Comparison of ENCODE assay signal across 8 mouse cellular contexts in the genomic region with DNA sequence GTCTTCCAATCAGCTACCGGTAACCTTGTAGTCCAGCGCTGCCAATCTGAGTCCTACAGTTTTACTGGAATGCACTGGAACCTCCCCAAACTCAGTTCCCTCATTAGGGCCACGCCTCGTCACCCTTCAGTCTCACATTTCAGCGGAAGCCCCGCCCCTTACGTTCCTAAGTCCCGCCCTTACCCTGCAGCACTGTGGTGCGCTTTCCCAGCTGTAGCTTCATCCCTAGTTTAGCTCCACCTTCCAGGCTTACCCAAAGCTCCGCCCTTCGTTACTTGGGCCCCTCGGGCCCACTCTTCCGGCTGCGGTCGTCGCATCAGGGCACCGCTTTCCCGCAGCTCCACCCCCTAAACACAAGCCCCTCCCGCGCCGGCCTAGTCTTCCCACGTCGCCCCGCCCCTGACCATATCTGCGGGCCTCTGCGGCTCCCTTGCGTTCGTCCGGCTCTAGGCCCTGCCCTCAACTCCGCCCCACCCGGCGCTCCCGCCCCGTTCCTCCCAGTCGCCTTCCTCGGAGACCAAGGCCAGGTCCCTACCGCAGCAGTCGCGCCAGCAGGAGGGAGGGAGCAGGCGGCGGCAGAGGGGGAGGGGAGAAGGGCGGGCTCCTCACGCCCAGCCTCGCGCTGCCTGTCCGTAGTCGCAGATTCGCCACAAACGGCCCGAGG. TPM values are rescaled to one million over a fixed set of nuclear protein-coding genes. Genes with fewer than 3 reads are reported as not detected.
DNase-seq lines count a peak whose midpoint lies in the region; ATAC-seq and TF ChIP-seq lines count a peak whose summit lies in the region.

No protein-coding gene starts in this region.

- H3K36me3 ChIP-seq in embryonic facial prominence, embryonic 14.5 days (ENCODE audit: control insufficient read depth, insufficient read depth, low read length): peaks cover 19% of the 10 kb centered on the region
- H3K36me3 ChIP-seq in heart, adult 2 months (ENCODE audit: control insufficient read depth, insufficient read depth, low read length): peaks cover 6% of the 10 kb centered on the region
- H3K36me3 ChIP-seq in limb, embryonic 13.5 days: peaks cover 15% of the 10 kb centered on the region
- peaks cover 6% of the 10 kb centered on the region; the same call in 1 of the 2 replicates for H3K36me3 ChIP-seq in midbrain, embryonic 16.5 days (ENCODE audit: control insufficient read depth, insufficient read depth, low read length)

- intact Hi-C loops in heart, adult 2 months (cut with DNase I): loop anchor here (2.0 to 5.0 kb wide), 2 partner anchors 72 to 259 kb away; a partner anchor contains a TSS

- TF ChIP-seq CTCF in heart, adult 2 months (IDR thresholded peaks at IDR 0.05): no peak

- peak; percentile 81; the same call in 1 of the 2 replicates for TF ChIP-seq EP300 in heart, adult 2 months (IDR thresholded peaks at IDR 0.05; ENCODE audit: insufficient read depth, low read depth, low read length)

- H3K27me3 ChIP-seq in embryonic facial prominence, embryonic 14.5 days (replicated peaks; ENCODE audit: control insufficient read depth, insufficient read depth, low read length): no peaks in the 10 kb centered on the region
- H3K27me3 ChIP-seq in heart, adult 2 months (ENCODE audit: control insufficient read depth, insufficient read depth, low read length): no peaks in the 10 kb centered on the region
- H3K27me3 ChIP-seq in limb, embryonic 13.5 days: no peaks in the 10 kb centered on the region
- H3K27me3 ChIP-seq in midbrain, embryonic 16.5 days (ENCODE audit: control insufficient read depth, insufficient read depth, low read depth, low read length): no peaks in the 10 kb centered on the region

- ATAC-seq in embryonic facial prominence, embryonic 14.5 days (ENCODE audit: low read depth): peak; percentile 99
- peak; percentile 98 for ATAC-seq in limb, embryonic 13.5 days (ENCODE audit: low FRiP score, low read depth)
- peak; percentile 98 for ATAC-seq in midbrain, embryonic 16.5 days

- TF ChIP-seq POLR2A in heart, adult 2 months (IDR thresholded peaks at IDR 0.05; ENCODE audit: insufficient read depth, low read depth, low read length): peak; percentile 66

- H3K4me3 ChIP-seq in embryonic facial prominence, embryonic 14.5 days (ENCODE audit: low read depth, low read length): peak overlapping the region; percentile 86
- H3K4me3 ChIP-seq in heart, adult 2 months: peak overlapping the region; percentile 87
- H3K4me3 ChIP-seq in limb, embryonic 13.5 days: peak overlapping the region; percentile 96
- peak overlapping the region; percentile 97 for H3K4me3 ChIP-seq in midbrain, embryonic 16.5 days (ENCODE audit: low read depth, low read length)

- H3K4me1 ChIP-seq in embryonic facial prominence, embryonic 14.5 days (ENCODE audit: control insufficient read depth, insufficient read depth, low read length): peaks cover 6% of the 10 kb centered on the region; the same call in 1 of the 2 replicates
- peaks cover 7% of the 10 kb centered on the region for H3K4me1 ChIP-seq in heart, adult 2 months (ENCODE audit: control insufficient read depth, insufficient read depth, low read length)
- peaks cover 18% of the 10 kb centered on the region for H3K4me1 ChIP-seq in limb, embryonic 13.5 days
- H3K4me1 ChIP-seq in midbrain, embryonic 16.5 days (ENCODE audit: control insufficient read depth, insufficient read depth, low read length): peaks cover 17% of the 10 kb centered on the region

- peaks cover 8% of the 10 kb centered on the region for H3K79me2 ChIP-seq in heart, adult 2 months (replicated peaks; ENCODE audit: control insufficient read depth, insufficient read depth, low read length)

- peak overlapping the region; percentile 93 for H3K9ac ChIP-seq in embryonic facial prominence, embryonic 14.5 days (ENCODE audit: low read depth, low read length)
- peak overlapping the region; percentile 93 for H3K9ac ChIP-seq in heart, adult 2 months (ENCODE audit: low read depth, low read length)
- H3K9ac ChIP-seq in limb, embryonic 13.5 days: peak overlapping the region; percentile 99
- H3K9ac ChIP-seq in midbrain, embryonic 16.5 days (ENCODE audit: low read depth, low read length): peak overlapping the region; percentile 96

- H3K4me2 ChIP-seq in embryonic facial prominence, embryonic 14.5 days (ENCODE audit: low read depth, low read length): peak overlapping the region; percentile 88
- peak overlapping the region; percentile 100 for H3K4me2 ChIP-seq in limb, embryonic 13.5 days (replicated peaks)
- H3K4me2 ChIP-seq in midbrain, embryonic 16.5 days (ENCODE audit: low read length): peak overlapping the region; percentile 55

- peak overlapping the region; percentile 95 for H3K27ac ChIP-seq in embryonic facial prominence, embryonic 14.5 days (replicated peaks; ENCODE audit: low read depth, low read length)
- H3K27ac ChIP-seq in heart, adult 2 months: peak overlapping the region; percentile 99
- peak overlapping the region; percentile 96 for H3K27ac ChIP-seq in limb, embryonic 13.5 days
- H3K27ac ChIP-seq in midbrain, embryonic 16.5 days (ENCODE audit: low read length): peak overlapping the region; percentile 99

- DNase-seq in 3T3-L1 (ENCODE audit: low read depth, low spot score): peak; percentile 100
- DNase-seq in adrenal gland, postnatal 4 days (ENCODE audit: low spot score in 2 of 2): peak; percentile 96 to 99
- peak; percentile 100 for DNase-seq in embryonic facial prominence, embryonic 14.5 days (ENCODE audit: low spot score)
- peak; percentile 99 to 100 for DNase-seq in heart, adult 2 months
- peak; percentile 100 for DNase-seq in kidney, adult 8-10 months
- DNase-seq in spleen, postnatal 10 days (ENCODE audit: low spot score in 2 of 2): peak; percentile 99

- under 1% methylated on average over 36 of the region's 50 CpGs for WGBS in embryonic facial prominence, embryonic 14.5 days
- WGBS in heart, adult 2 months: 1% methylated on average over 47 of the region's 50 CpGs
- 0% methylated on average over 50 of the region's 50 CpGs for WGBS in limb, embryonic 13.5 days
- WGBS in midbrain, embryonic 16.5 days: under 1% methylated on average over 46 of the region's 50 CpGs

- no peaks in the 10 kb centered on the region for H3K9me3 ChIP-seq in embryonic facial prominence, embryonic 14.5 days (ENCODE audit: control insufficient read depth, low read length)
- no peaks in the 10 kb centered on the region for H3K9me3 ChIP-seq in limb, embryonic 13.5 days
- H3K9me3 ChIP-seq in midbrain, embryonic 16.5 days (replicated peaks; ENCODE audit: control insufficient read depth, low read length, poor library complexity, severe bottlenecking): no peaks in the 10 kb centered on the region

RNA-seq across cellular contexts. Expression of a gene that starts 0.5 kb away (rescaled TPM):
- 10 to 100 TPM; 40.6 to 46.3 TPM for total RNA-seq in adrenal gland, postnatal 4 days (2021)
- 20.0 and 21.8 TPM in 2 replicates for polyA plus RNA-seq in embryonic facial prominence, embryonic 14.5 days (2014; fragmentation: Nextera tagmentation; extraction: Ambion mirVana)
- total RNA-seq in heart, adult 2 months (2021): 10 to 100 TPM; 11.0 to 14.4 TPM
- 9.9 and 12.8 TPM in 2 replicates for polyA plus RNA-seq in heart, adult 2 months (2012; rRNA removed)
- 19.2 and 19.3 TPM in 2 replicates for polyA plus RNA-seq in limb, embryonic 13.5 days (2015; fragmentation: Nextera tagmentation; extraction: Ambion mirVana)
- polyA plus RNA-seq in midbrain, embryonic 16.5 days (2015; fragmentation: Nextera tagmentation; extraction: Ambion mirVana): 13.3 and 15.0 TPM in 2 replicates

RNA-seq across cellular contexts. Expression of a gene that starts 20.3 kb away (rescaled TPM):
- 10 to 100 TPM; 14.5 to 18.7 TPM for total RNA-seq in adrenal gland, postnatal 4 days (2021)
- 9.9 and 11.2 TPM in 2 replicates for polyA plus RNA-seq in embryonic facial prominence, embryonic 14.5 days (2014; fragmentation: Nextera tagmentation; extraction: Ambion mirVana)
- total RNA-seq in heart, adult 2 months (2021): 1 to 10 TPM; 5.0 to 5.7 TPM
- 10.2 and 10.3 TPM in 2 replicates for polyA plus RNA-seq in heart, adult 2 months (2012; rRNA removed)
- 14.7 and 15.7 TPM in 2 replicates for polyA plus RNA-seq in limb, embryonic 13.5 days (2015; fragmentation: Nextera tagmentation; extraction: Ambion mirVana)
- polyA plus RNA-seq in midbrain, embryonic 16.5 days (2015; fragmentation: Nextera tagmentation; extraction: Ambion mirVana): 6.2 and 7.0 TPM in 2 replicates

RNA-seq across cellular contexts. Expression of a gene that starts 24.3 kb away (rescaled TPM):
- under 1 TPM; 0.45 to 0.62 TPM for total RNA-seq in adrenal gland, postnatal 4 days (2021)
- 0.13 and 0.29 TPM in 2 replicates for polyA plus RNA-seq in embryonic facial prominence, embryonic 14.5 days (2014; fragmentation: Nextera tagmentation; extraction: Ambion mirVana)
- total RNA-seq in heart, adult 2 months (2021): under 1 TPM in 1 of 2 experiments, not detected in 1; 0.09 TPM
- 0.02 and 0.12 TPM in 2 replicates for polyA plus RNA-seq in heart, adult 2 months (2012; rRNA removed)
- 0.32 and 0.38 TPM in 2 replicates for polyA plus RNA-seq in limb, embryonic 13.5 days (2015; fragmentation: Nextera tagmentation; extraction: Ambion mirVana)
- polyA plus RNA-seq in midbrain, embryonic 16.5 days (2015; fragmentation: Nextera tagmentation; extraction: Ambion mirVana): 3.9 and 4.9 TPM in 2 replicates

RNA-seq across cellular contexts. Expression of a gene that starts 37.3 kb away (rescaled TPM):
- total RNA-seq in adrenal gland, postnatal 4 days (2021): 10 to 100 TPM; 54.2 to 58.7 TPM
- polyA plus RNA-seq in embryonic facial prominence, embryonic 14.5 days (2014; fragmentation: Nextera tagmentation; extraction: Ambion mirVana): 103 and 109 TPM in 2 replicates
- total RNA-seq in heart, adult 2 months (2021): 10 to 100 TPM; 63.0 to 68.2 TPM
- polyA plus RNA-seq in heart, adult 2 months (2012; rRNA removed): 74.8 and 98.0 TPM in 2 replicates
- 97.9 and 100 TPM in 2 replicates for polyA plus RNA-seq in limb, embryonic 13.5 days (2015; fragmentation: Nextera tagmentation; extraction: Ambion mirVana)
- polyA plus RNA-seq in midbrain, embryonic 16.5 days (2015; fragmentation: Nextera tagmentation; extraction: Ambion mirVana): 121 and 132 TPM in 2 replicates

Comparison
In these comparisons a context has a peak if more than half of its experiments do, and no peak if none do; other contexts are left out.
1. Peak in every context shown above with its lines: DNase-seq, ATAC-seq, H3K4me3 ChIP-seq and H3K27ac ChIP-seq.